Mouse (Mus musculus) lung, embryonic 14.5 days (tissue): ENCODE results near the gene Dscam. TPM values are rescaled to one million over a fixed set of nuclear protein-coding genes. Genes with fewer than 3 reads are reported as not detected.

Source experiments
- ATAC-seq: fragments of 200-750 bp; cut with Nextera tagmentation; 2 replicates; pipeline ENCODE4 v1.8.0; 2017; ENCODE audit warnings: mild to moderate bottlenecking, moderate TSS enrichment, moderate library complexity; ENCODE audit not compliant: insufficient read depth
- DNase-seq: peaks from one replicate; pipeline ENCODE4 v3.0.0-alpha.2; 2015
- H3K27ac ChIP-seq: fragments of 300-500 bp; sonication (generic); 2 replicates; pipeline ENCODE4 v1.5.1; 2014; ENCODE audit warnings: low read depth, mild to moderate bottlenecking, moderate library complexity
- H3K27me3 ChIP-seq: fragments of 300-500 bp; sonication (generic); 2 replicates; pipeline ENCODE4 v1.6.1; 2014; ENCODE audit warnings: low read length, control low read depth; ENCODE audit not compliant: insufficient read depth
- H3K36me3 ChIP-seq: fragments of 300-500 bp; sonication (generic); 2 replicates; pipeline ENCODE4 v1.6.1; 2014; ENCODE audit warnings: control low read depth; ENCODE audit not compliant: insufficient read depth
- H3K4me1 ChIP-seq: fragments of 300-500 bp; sonication (generic); 2 replicates; pipeline ENCODE4 v1.6.1; 2014; ENCODE audit warnings: antibody characterized with exemption, control low read depth; ENCODE audit not compliant: insufficient read depth
- H3K4me2 ChIP-seq: fragments of 300-500 bp; sonication (generic); 2 replicates; pipeline ENCODE4 v1.6.1; 2014; ENCODE audit warnings: mild to moderate bottlenecking
- H3K4me3 ChIP-seq: fragments of 300-500 bp; sonication (generic); 2 replicates; pipeline ENCODE4 v1.5.1; 2014; ENCODE audit warnings: low read depth, low read length
- H3K9ac ChIP-seq: fragments of 300-500 bp; sonication (generic); 2 replicates; pipeline ENCODE4 v1.6.1; 2014
- H3K9me3 ChIP-seq: fragments of 300-500 bp; sonication (generic); 2 replicates; pipeline ENCODE4 v1.6.1; 2016; ENCODE audit warnings: low read depth, low read length, control low read depth
- CTCF ChIP-seq: IDR thresholded peaks from 2 replicates; pipeline ENCODE4 v1.5.1; 2016; ENCODE audit warnings: antibody characterized with exemption, low read depth
- WGBS: fragments of 180-500 bp; shearing (Covaris S2); extraction: QIAGEN DNeasy Blood & Tissue Kit; methylation state at CpG from one replicate; pipeline ENCODE4 v1.1.7; 2014; 5-methylcytosine and 5-hydroxymethylcytosine counted together
- polyA plus RNA-seq: library from polyadenylated mRNA; unstranded; fragments of >200 nt; fragmentation: Nextera tagmentation; extraction: Ambion mirVana; gene quantifications from 2 replicates; pipeline ENCODE4 v1.2.1, GENCODE M21; 2014

Dscam gene
- polyA plus RNA-seq, 1 experiment from 2014 or later, result not detected

- Histone ChIP-seq H3K9me3 (no peaks in the 10 kb centered on the region), H3K9ac (no peak overlapping the region), H3K4me2 (no peak overlapping the region), H3K4me1 (no peaks in the 10 kb centered on the region), H3K4me3 (no peak overlapping the region), H3K27me3 (no peaks in the 10 kb centered on the region), H3K27ac (no peak overlapping the region), H3K36me3 (no peaks in the 10 kb centered on the region)
- ATAC-seq (no peak), DNase-seq (no peak)
- no peak for TF ChIP-seq CTCF
- WGBS, result 72% methylated on average over 6 of the region's 6 CpGs
Observed at GRCm38 (mm10) chr16:96691576-96691975, 479.0 kb downstream of the Dscam start.

GRCm38 (mm10) chr16:96690052-96690451 lies 480.5 kb downstream of the Dscam start:
- Histone ChIP-seq H3K27me3 (no peaks in the 10 kb centered on the region), H3K4me1 (no peaks in the 10 kb centered on the region), H3K4me2 (no peak overlapping the region), H3K9me3 (no peaks in the 10 kb centered on the region), H3K36me3 (no peaks in the 10 kb centered on the region), H3K9ac (no peak overlapping the region), H3K27ac (no peak overlapping the region), H3K4me3 (no peak overlapping the region)
- ATAC-seq, result no peak
- no peak for DNase-seq
- no peak for TF ChIP-seq CTCF
- WGBS, result 12% methylated on average over 1 of the region's 2 CpGs

GRCm38 (mm10) chr16:96689419-96689818 lies 481.1 kb downstream of the Dscam start:
- Histone ChIP-seq H3K9ac (no peak overlapping the region), H3K4me1 (no peaks in the 10 kb centered on the region), H3K36me3 (no peaks in the 10 kb centered on the region), H3K4me2 (no peak overlapping the region), H3K27ac (no peak overlapping the region), H3K9me3 (no peaks in the 10 kb centered on the region), H3K27me3 (no peaks in the 10 kb centered on the region), H3K4me3 (no peak overlapping the region)
- WGBS, result 35% methylated on average over 1 of the region's 1 CpGs
- no peak for DNase-seq
- no peak for ATAC-seq
- TF ChIP-seq CTCF, result no peak

GRCm38 (mm10) chr16:96685065-96685464 lies 485.5 kb downstream of the Dscam start:
- Histone ChIP-seq H3K4me3 (no peak overlapping the region), H3K4me1 (no peaks in the 10 kb centered on the region), H3K4me2 (no peak overlapping the region), H3K9ac (no peak overlapping the region), H3K27me3 (no peaks in the 10 kb centered on the region), H3K27ac (no peak overlapping the region), H3K9me3 (no peaks in the 10 kb centered on the region), H3K36me3 (no peaks in the 10 kb centered on the region)
- TF ChIP-seq CTCF, result no peak
- 83% methylated on average over 14 of the region's 14 CpGs for WGBS
- ATAC-seq (no peak), DNase-seq (no peak)

- Histone ChIP-seq H3K36me3 (no peaks in the 10 kb centered on the region), H3K4me2 (no peak overlapping the region), H3K4me3 (no peak overlapping the region), H3K4me1 (no peaks in the 10 kb centered on the region), H3K9me3 (no peaks in the 10 kb centered on the region), H3K27me3 (no peaks in the 10 kb centered on the region), H3K9ac (no peak overlapping the region), H3K27ac (no peak overlapping the region)
- WGBS, result 18% methylated on average over 4 of the region's 4 CpGs
- peak; percentile 80 for TF ChIP-seq CTCF
- DNase-seq (peak; percentile 88), ATAC-seq (no peak)
Observed at GRCm38 (mm10) chr16:96684581-96684980, 486.0 kb downstream of the Dscam start.

GRCm38 (mm10) chr16:96682289-96682972 lies 488.1 kb downstream of the Dscam start:
- H3K36me3 ChIP-seq, result no peaks in the 10 kb centered on the region
- WGBS, result 70% methylated on average over 5 of the region's 5 CpGs
- DNase-seq, result no peak
- no peak overlapping the region for H3K4me3 ChIP-seq
- H3K4me2 ChIP-seq, result no peak overlapping the region
- H3K9me3 ChIP-seq, result no peaks in the 10 kb centered on the region
- no peak for ATAC-seq
- no peaks in the 10 kb centered on the region for H3K4me1 ChIP-seq
- no peak overlapping the region for H3K9ac ChIP-seq
- no peak overlapping the region for H3K27ac ChIP-seq
- TF ChIP-seq CTCF, result no peak
- no peaks in the 10 kb centered on the region for H3K27me3 ChIP-seq

- no peak overlapping the region for H3K4me3 ChIP-seq
- no peak overlapping the region for H3K27ac ChIP-seq
- ATAC-seq (no peak), DNase-seq (no peak)
- no peaks in the 10 kb centered on the region for H3K27me3 ChIP-seq
- H3K4me1 ChIP-seq, result no peaks in the 10 kb centered on the region
- H3K9ac ChIP-seq, result no peak overlapping the region
- TF ChIP-seq CTCF, result no peak
- H3K9me3 ChIP-seq, result no peaks in the 10 kb centered on the region
- H3K36me3 ChIP-seq, result no peaks in the 10 kb centered on the region
- WGBS, result 71% methylated on average over 8 of the region's 8 CpGs
- no peak overlapping the region for H3K4me2 ChIP-seq
Observed at GRCm38 (mm10) chr16:96679981-96680380, 490.6 kb downstream of the Dscam start.

- Histone ChIP-seq H3K27ac (no peak overlapping the region), H3K27me3 (no peaks in the 10 kb centered on the region), H3K9me3 (no peaks in the 10 kb centered on the region), H3K4me1 (no peaks in the 10 kb centered on the region), H3K36me3 (no peaks in the 10 kb centered on the region), H3K9ac (no peak overlapping the region), H3K4me3 (no peak overlapping the region), H3K4me2 (no peak overlapping the region)
- TF ChIP-seq CTCF, result no peak
- DNase-seq (peak; percentile 34), ATAC-seq (no peak)
- WGBS, result 38% methylated on average over 2 of the region's 2 CpGs
Observed at GRCm38 (mm10) chr16:96677471-96677870, 493.1 kb downstream of the Dscam start.
